Mouse (Mus musculus): Measurements from ENCODE around the gene Yap1. TPM values are rescaled to one million over a fixed set of nuclear protein-coding genes. Genes with fewer than 3 reads are reported as not detected.

The Yap1 gene
- polyA plus RNA-seq, 1 experiment: 59.4 TPM

DNA sequence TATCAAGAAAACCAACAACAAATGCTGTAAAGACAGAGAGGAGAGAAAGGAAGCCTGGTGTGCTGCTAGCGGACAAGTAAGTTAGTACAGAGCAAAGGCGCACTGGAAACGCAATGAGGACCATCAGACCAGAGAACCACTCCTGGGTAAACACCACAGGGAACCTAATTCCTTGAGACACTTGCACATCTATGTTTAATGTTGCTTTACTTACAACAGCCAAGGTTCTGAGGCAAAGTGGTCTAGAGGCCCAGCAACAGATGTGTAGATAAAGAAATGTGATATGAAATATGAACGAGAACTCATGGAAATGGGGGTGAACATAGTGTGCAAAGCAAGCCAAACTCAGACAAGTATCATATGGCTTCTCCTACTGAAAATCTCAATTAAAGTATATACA, 64.3 kb downstream of the Yap1 start:
- Histone ChIP-seq H3K4me1 (ENCODE audit: control insufficient read depth, insufficient read depth, low read length) (no peaks in the 10 kb centered on the region; the same call in 1 of the 2 replicates), H3K4me3 (replicated peaks; ENCODE audit: extremely low read depth, low read depth, low read length) (no peak overlapping the region)
- no peak for DNase-seq
- 87% methylated on average over 4 of the region's 4 CpGs for WGBS
- TF ChIP-seq CTCF (IDR thresholded peaks at IDR 0.05; ENCODE audit: insufficient read depth, low read length) (no peak), POLR2A (IDR thresholded peaks at IDR 0.05; ENCODE audit: borderline replicate concordance, extremely low read depth, low read depth, low read length) (no peak)

GRCm38 (mm10) chr9:7934419-7934818, 70.0 kb downstream of the Yap1 start:
- no peak for DNase-seq
- Histone ChIP-seq H3K4me1 (ENCODE audit: control insufficient read depth, insufficient read depth, low read length) (peaks cover 2% of the 10 kb centered on the region; the same call in 1 of the 2 replicates), H3K4me3 (replicated peaks; ENCODE audit: extremely low read depth, low read depth, low read length) (no peak overlapping the region)
- 95% methylated on average over 10 of the region's 10 CpGs for WGBS
- TF ChIP-seq CTCF (IDR thresholded peaks at IDR 0.05; ENCODE audit: insufficient read depth, low read length): no peak
- TF ChIP-seq POLR2A (IDR thresholded peaks at IDR 0.05; ENCODE audit: borderline replicate concordance, extremely low read depth, low read depth, low read length): no peak

DNA sequence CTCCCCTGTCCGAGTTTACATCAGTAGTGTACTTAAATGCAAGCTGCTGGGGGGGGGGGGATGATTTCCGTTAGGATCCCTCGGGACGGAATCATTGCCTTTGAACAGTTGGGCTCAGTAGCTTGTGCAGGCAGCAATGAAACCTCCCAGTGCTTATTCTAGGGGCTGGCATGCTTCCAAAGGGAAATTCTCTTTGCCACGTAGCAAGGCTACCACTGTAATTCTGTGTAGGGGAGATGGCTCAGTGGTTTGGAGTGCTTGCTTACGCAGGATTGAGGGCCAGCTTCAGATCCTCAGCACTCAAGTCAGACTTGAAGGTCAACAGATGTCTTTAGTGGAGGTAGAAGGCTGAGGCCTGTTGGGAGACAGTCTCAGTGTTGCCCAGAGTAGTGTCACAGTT, 74.8 kb downstream of the Yap1 start:
- peak; percentile 14 for DNase-seq
- H3K4me1 ChIP-seq (ENCODE audit: control insufficient read depth, insufficient read depth, low read length): peaks cover 2% of the 10 kb centered on the region; the same call in 1 of the 2 replicates
- H3K4me3 ChIP-seq (replicated peaks; ENCODE audit: extremely low read depth, low read depth, low read length): no peak overlapping the region
- WGBS: 35% methylated on average over 6 of the region's 6 CpGs
- no peak for TF ChIP-seq POLR2A (IDR thresholded peaks at IDR 0.05; ENCODE audit: borderline replicate concordance, extremely low read depth, low read depth, low read length)

DNA sequence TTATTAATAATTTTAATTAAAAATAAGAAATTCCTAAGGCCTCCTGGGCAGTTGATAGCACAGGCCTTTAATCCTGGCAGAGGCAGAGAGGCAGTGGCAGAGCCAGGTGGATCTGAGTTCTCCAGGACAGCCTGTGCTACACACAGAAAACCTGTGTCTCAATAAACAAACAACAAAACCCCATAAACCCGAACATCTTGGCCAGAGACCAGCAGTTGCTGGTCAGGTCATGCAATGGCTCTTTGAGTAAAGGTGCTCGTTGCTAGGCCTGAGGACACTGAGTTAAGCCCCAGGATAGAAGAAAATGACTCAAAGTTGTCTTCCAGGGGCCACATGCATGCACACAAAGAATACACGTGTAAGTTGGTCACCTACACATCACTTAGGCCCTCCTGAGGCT, 75.5 kb downstream of the Yap1 start:
- Histone ChIP-seq H3K4me3 (replicated peaks; ENCODE audit: extremely low read depth, low read depth, low read length) (no peak overlapping the region), H3K4me1 (ENCODE audit: control insufficient read depth, insufficient read depth, low read length) (peaks cover 2% of the 10 kb centered on the region; the same call in 1 of the 2 replicates)
- TF ChIP-seq CTCF (IDR thresholded peaks at IDR 0.05; ENCODE audit: insufficient read depth, low read length): no peak
- no peak for TF ChIP-seq POLR2A (IDR thresholded peaks at IDR 0.05; ENCODE audit: borderline replicate concordance, extremely low read depth, low read depth, low read length)
- no peak for DNase-seq
- 71% methylated on average over 3 of the region's 3 CpGs for WGBS

GRCm38 (mm10) chr9:7928207-7928793, 76.1 kb downstream of the Yap1 start:
- WGBS: 83% methylated on average over 3 of the region's 3 CpGs
- TF ChIP-seq CTCF (IDR thresholded peaks at IDR 0.05; ENCODE audit: insufficient read depth, low read length) (no peak), POLR2A (IDR thresholded peaks at IDR 0.05; ENCODE audit: borderline replicate concordance, extremely low read depth, low read depth, low read length) (no peak)
- DNase-seq: no peak
- Histone ChIP-seq H3K4me1 (ENCODE audit: control insufficient read depth, insufficient read depth, low read length) (peaks cover 2% of the 10 kb centered on the region; the same call in 1 of the 2 replicates), H3K4me3 (replicated peaks; ENCODE audit: extremely low read depth, low read depth, low read length) (no peak overlapping the region)

- no peak for DNase-seq
- peaks cover 2% of the 10 kb centered on the region; the same call in 1 of the 2 replicates for H3K4me1 ChIP-seq (ENCODE audit: control insufficient read depth, insufficient read depth, low read length)
- H3K4me3 ChIP-seq (replicated peaks; ENCODE audit: extremely low read depth, low read depth, low read length): no peak overlapping the region
- WGBS: 68% methylated on average over 8 of the region's 8 CpGs
- TF ChIP-seq CTCF (IDR thresholded peaks at IDR 0.05; ENCODE audit: insufficient read depth, low read length) (no peak), POLR2A (IDR thresholded peaks at IDR 0.05; ENCODE audit: borderline replicate concordance, extremely low read depth, low read depth, low read length) (no peak)
These were observed 89.5 kb downstream of the Yap1 start for GRCm38 (mm10) chr9:7914925-7915324.

- TF ChIP-seq CTCF (IDR thresholded peaks at IDR 0.05; ENCODE audit: insufficient read depth, low read length) (0 out of 2 replicates have a peak, but pooled peaks have one; percentile 9), POLR2A (IDR thresholded peaks at IDR 0.05; ENCODE audit: borderline replicate concordance, extremely low read depth, low read depth, low read length) (peak; percentile 15; the same call in 1 of the 2 replicates)
- H3K4me1 ChIP-seq (ENCODE audit: control insufficient read depth, insufficient read depth, low read length): peaks cover 2% of the 10 kb centered on the region; the same call in 1 of the 2 replicates
- peak; percentile 35 for DNase-seq
- peak overlapping the region; percentile 37 for H3K4me3 ChIP-seq (replicated peaks; ENCODE audit: extremely low read depth, low read depth, low read length)
- WGBS: 4% methylated on average over 11 of the region's 11 CpGs
These were observed 89.9 kb downstream of the Yap1 start for GRCm38 (mm10) chr9:7914487-7914886.

DNA sequence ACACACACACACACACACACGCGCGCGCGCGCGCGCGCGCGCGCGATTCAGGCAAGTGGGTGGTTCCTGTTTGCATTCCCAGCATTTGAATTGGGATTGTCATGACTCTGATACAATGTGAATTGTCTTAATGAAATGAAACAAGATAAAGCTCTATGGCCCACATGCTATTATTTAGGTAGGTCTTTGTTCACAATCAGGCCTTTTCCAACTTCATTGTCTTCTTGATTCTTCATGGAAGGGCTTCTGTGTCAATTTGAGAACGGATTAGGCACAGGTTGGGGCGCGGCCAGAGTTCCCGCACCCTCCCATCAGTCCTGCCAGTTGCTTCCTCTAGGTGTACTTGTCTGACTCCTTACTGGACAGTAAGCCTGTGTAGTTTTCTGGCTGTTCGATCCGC, 90.4 kb downstream of the Yap1 start:
- 56% methylated on average over 19 of the region's 19 CpGs for WGBS
- Histone ChIP-seq H3K4me1 (ENCODE audit: control insufficient read depth, insufficient read depth, low read length) (peaks cover 2% of the 10 kb centered on the region; the same call in 1 of the 2 replicates), H3K4me3 (replicated peaks; ENCODE audit: extremely low read depth, low read depth, low read length) (peak overlapping the region; percentile 25)
- TF ChIP-seq CTCF (IDR thresholded peaks at IDR 0.05; ENCODE audit: insufficient read depth, low read length): no peak
- DNase-seq: no peak

- DNase-seq: no peak
- Histone ChIP-seq H3K4me1 (ENCODE audit: control insufficient read depth, insufficient read depth, low read length) (no peaks in the 10 kb centered on the region; the same call in 1 of the 2 replicates), H3K4me3 (replicated peaks; ENCODE audit: extremely low read depth, low read depth, low read length) (no peak overlapping the region)
- TF ChIP-seq CTCF (IDR thresholded peaks at IDR 0.05; ENCODE audit: insufficient read depth, low read length) (no peak), POLR2A (IDR thresholded peaks at IDR 0.05; ENCODE audit: borderline replicate concordance, extremely low read depth, low read depth, low read length) (no peak)
- 83% methylated on average over 2 of the region's 2 CpGs for WGBS
These were observed 96.9 kb downstream of the Yap1 start for GRCm38 (mm10) chr9:7907351-7907985.

DNA sequence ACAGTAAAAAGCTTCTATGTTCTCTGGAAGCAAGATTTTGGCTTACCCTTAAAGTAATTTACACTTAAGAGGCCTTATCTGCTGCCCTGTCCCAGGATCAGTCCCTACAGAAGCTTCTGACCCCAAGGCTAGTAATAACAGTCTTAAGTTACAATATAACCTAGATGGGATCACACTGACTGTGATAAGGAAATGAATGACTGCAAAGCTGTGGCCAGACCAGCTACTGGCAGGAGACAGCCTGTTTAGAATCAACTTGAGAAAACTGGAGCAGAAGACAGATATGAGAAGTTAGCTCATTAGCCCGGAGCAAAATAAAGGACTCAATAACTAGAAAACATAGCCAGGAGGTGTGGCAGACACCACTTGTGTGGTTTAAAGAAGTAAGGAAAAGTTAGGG, 97.8 kb downstream of the Yap1 start:
- no peaks in the 10 kb centered on the region; the same call in 1 of the 2 replicates for H3K4me1 ChIP-seq (ENCODE audit: control insufficient read depth, insufficient read depth, low read length)
- 52% methylated on average over 1 of the region's 1 CpGs for WGBS
- no peak overlapping the region for H3K4me3 ChIP-seq (replicated peaks; ENCODE audit: extremely low read depth, low read depth, low read length)
- no peak for TF ChIP-seq CTCF (IDR thresholded peaks at IDR 0.05; ENCODE audit: insufficient read depth, low read length)
- TF ChIP-seq POLR2A (IDR thresholded peaks at IDR 0.05; ENCODE audit: borderline replicate concordance, extremely low read depth, low read depth, low read length): no peak
- DNase-seq: no peak
